Mouse (Mus musculus): ENCODE measurements around the gene Map6d1. TPM values are rescaled to one million over a fixed set of nuclear protein-coding genes. Genes with fewer than 3 reads are reported as not detected.

The Map6d1 gene
- total RNA-seq (2023): not detected

GRCm38 (mm10) chr16:20240468-20241414, at the start of gene Map6d1:
TSS of gene Map6d1 (minus strand) at chr16:20241358.

Other genes with a start within 250 kb of the Map6d1 start
- 196 TPM for gene Klhl24, start 143.8 kb downstream of the Map6d1 start, total RNA-seq (2023)
- gene Yeats2, start 100.3 kb downstream of the Map6d1 start, total RNA-seq (2023): 90.2 TPM
- 79.1 TPM for gene Parl, start 61.0 kb upstream of the Map6d1 start, total RNA-seq (2023)
- gene Cyp2ab1, start 84.0 kb upstream of the Map6d1 start, total RNA-seq (2023): 0.74 TPM
- gene Abcc5, start 185.0 kb upstream of the Map6d1 start, total RNA-seq (2023): 55.5 TPM